ENCODE assay signal across 28 mouse cellular contexts in the genomic region with DNA sequence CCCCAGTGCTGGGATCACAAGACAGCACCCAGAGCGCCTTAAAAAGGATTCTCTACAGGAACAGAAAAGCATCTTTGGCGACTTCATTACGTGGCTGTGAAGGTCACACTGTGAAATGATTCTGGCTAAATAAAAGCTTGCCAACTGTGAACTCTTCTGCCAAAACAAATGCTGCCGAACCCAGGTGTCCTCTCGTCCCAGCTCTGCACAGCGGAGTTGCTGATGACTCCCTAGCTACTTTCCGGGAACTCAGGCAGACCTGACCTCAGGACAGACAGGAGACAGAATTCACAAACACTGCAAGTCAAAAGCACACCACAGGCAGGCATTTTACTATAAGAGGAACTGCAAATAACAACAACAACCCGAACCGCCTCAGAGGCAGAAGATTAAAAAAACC. TPM values are rescaled to one million over a fixed set of nuclear protein-coding genes. Genes with fewer than 3 reads are reported as not detected.
A peak's percentile ranks its signal among the peaks of the same experiment; 100 is the strongest.
DNase-seq lines count a peak whose midpoint lies in the region; ATAC-seq and TF ChIP-seq lines count a peak whose summit lies in the region.
"Had no signal": no experiment of that assay in that cellular context is flagged by ENCODE, and none has a peak within 500 bp of the region (broad histone marks: within the 10 kb centered on the region; RNA-seq: fewer than 3 reads in every experiment).

No protein-coding gene starts in this region.

- ATAC-seq in kidney, embryonic 14.5 days (ENCODE audit: low FRiP score, low TSS enrichment): no peak
- ATAC-seq in liver, embryonic 16.5 days (ENCODE audit: low read depth): no peak
- no peak for ATAC-seq in liver, embryonic 12.5 days
- ATAC-seq: forebrain, embryonic 15.5 days; midbrain, embryonic 13.5 days had no signal

- peak; percentile 23 for DNase-seq in gastrocnemius, adult 2 months
- no peak for DNase-seq in gastrocnemius, adult 18-20 months (ENCODE audit: low spot score)
- no peak for DNase-seq in kidney, adult 2 months
- DNase-seq in left cerebral cortex, adult 8-10 months (ENCODE audit: low spot score in 2 of 2): no peak
- DNase-seq: adrenal gland, adult 8-10 months; cerebellum, adult 9-10 months; cerebellum, postnatal 36 days; heart, postnatal 14 days; lung, adult 2 months; lung, postnatal 10 days; right cerebral cortex, postnatal 4 days; thymus, adult 18-20 months; thymus, postnatal 25 days had no signal

- TF ChIP-seq POLR2A in kidney, adult 2 months (IDR thresholded peaks at IDR 0.05; ENCODE audit: low read depth, low read length): no peak

- H3K9ac ChIP-seq in kidney, embryonic 14.5 days (ENCODE audit: low read depth, low read length): no peak overlapping the region
- H3K9ac ChIP-seq in liver, embryonic 16.5 days (ENCODE audit: low read depth, low read length): no peak overlapping the region
- H3K9ac ChIP-seq in liver, embryonic 12.5 days: no peak overlapping the region
- H3K9ac ChIP-seq: embryonic facial prominence, embryonic 12.5 days; forebrain, embryonic 15.5 days; limb, embryonic 15.5 days; midbrain, embryonic 13.5 days; neural tube, embryonic 13.5 days; stomach, embryonic 15.5 days had no signal

- H3K4me3 ChIP-seq in gastrocnemius, adult 2 months: peak overlapping the region; percentile 71
- H3K4me3 ChIP-seq in kidney, adult 2 months (ENCODE audit: insufficient read depth, low read depth, low read length): 0 out of 2 replicates have a peak overlapping the region, but pooled peaks have one; percentile 1
- no peak overlapping the region for H3K4me3 ChIP-seq in kidney, embryonic 14.5 days (ENCODE audit: low read length)
- H3K4me3 ChIP-seq in liver, embryonic 16.5 days (ENCODE audit: low read depth, low read length): peak overlapping the region; percentile 18
- no peak overlapping the region for H3K4me3 ChIP-seq in liver, embryonic 12.5 days
- H3K4me3 ChIP-seq: embryonic facial prominence, embryonic 12.5 days; forebrain, embryonic 10.5 days; forebrain, embryonic 15.5 days; hindbrain, embryonic 10.5 days; layer of hippocampus, adult 2 months; left cerebral cortex, adult 2 months; limb, embryonic 15.5 days; midbrain, embryonic 13.5 days; neural tube, embryonic 13.5 days; stomach, embryonic 15.5 days had no signal

- WGBS in kidney, adult 2 months: 66% methylated on average over 9 of the region's 9 CpGs
- 95% methylated on average over 9 of the region's 9 CpGs for WGBS in kidney, embryonic 14.5 days
- WGBS in liver, embryonic 16.5 days (ENCODE audit: insufficient replicate concordance): 81% methylated on average over 9 of the region's 9 CpGs
- WGBS in liver, embryonic 12.5 days (ENCODE audit: insufficient replicate concordance): 87% methylated on average over 9 of the region's 9 CpGs

- H3K36me3 ChIP-seq in kidney, adult 2 months (ENCODE audit: control insufficient read depth, insufficient read depth, low read length): peaks cover 4% of the 10 kb centered on the region
- peaks cover 56% of the 10 kb centered on the region for H3K36me3 ChIP-seq in kidney, embryonic 14.5 days (ENCODE audit: control insufficient read depth, insufficient read depth, low read length)
- H3K36me3 ChIP-seq in liver, embryonic 16.5 days (ENCODE audit: control insufficient read depth, insufficient read depth): peaks cover 11% of the 10 kb centered on the region
- peaks cover 86% of the 10 kb centered on the region for H3K36me3 ChIP-seq in liver, embryonic 12.5 days

- peak overlapping the region; percentile 89 for H3K27ac ChIP-seq in gastrocnemius, adult 2 months
- peak overlapping the region; percentile 63; the same call in 1 of the 2 replicates for H3K27ac ChIP-seq in kidney, adult 2 months (ENCODE audit: insufficient read depth, low read depth, low read length)
- no peak overlapping the region for H3K27ac ChIP-seq in kidney, embryonic 14.5 days (ENCODE audit: low read depth, low read length)
- H3K27ac ChIP-seq in liver, embryonic 16.5 days (ENCODE audit: low read length): no peak overlapping the region
- no peak overlapping the region for H3K27ac ChIP-seq in liver, embryonic 12.5 days
- H3K27ac ChIP-seq: embryonic facial prominence, embryonic 12.5 days; forebrain, embryonic 10.5 days; forebrain, embryonic 15.5 days; layer of hippocampus, adult 2 months; left cerebral cortex, adult 2 months; limb, embryonic 15.5 days; macrophage; midbrain, embryonic 13.5 days; neural tube, embryonic 13.5 days had no signal

- no peaks in the 10 kb centered on the region; the same call in 1 of the 2 replicates for H3K4me1 ChIP-seq in kidney, adult 2 months (ENCODE audit: control insufficient read depth, insufficient read depth, low read length)
- no peaks in the 10 kb centered on the region for H3K4me1 ChIP-seq in kidney, embryonic 14.5 days (ENCODE audit: control insufficient read depth, insufficient read depth, low read length)
- H3K4me1 ChIP-seq in liver, embryonic 16.5 days (ENCODE audit: control insufficient read depth, low read depth, low read length): no peaks in the 10 kb centered on the region
- peaks cover 10% of the 10 kb centered on the region for H3K4me1 ChIP-seq in liver, embryonic 12.5 days
- H3K4me1 ChIP-seq: embryonic facial prominence, embryonic 12.5 days had no signal

- H3K27me3 ChIP-seq in kidney, adult 2 months (replicated peaks; ENCODE audit: control insufficient read depth, insufficient read depth, low read length): no peaks in the 10 kb centered on the region
- H3K27me3 ChIP-seq in kidney, embryonic 14.5 days (ENCODE audit: control insufficient read depth, insufficient read depth, low read length): no peaks in the 10 kb centered on the region
- H3K27me3 ChIP-seq in liver, embryonic 16.5 days (ENCODE audit: control insufficient read depth, insufficient read depth, low read depth, low read length): no peaks in the 10 kb centered on the region
- no peaks in the 10 kb centered on the region for H3K27me3 ChIP-seq in liver, embryonic 12.5 days (replicated peaks)
- H3K27me3 ChIP-seq: embryonic facial prominence, embryonic 12.5 days; forebrain, embryonic 15.5 days; limb, embryonic 15.5 days; midbrain, embryonic 13.5 days; neural tube, embryonic 13.5 days; stomach, embryonic 15.5 days had no signal

- H3K4me2 ChIP-seq in kidney, embryonic 14.5 days (replicated peaks; ENCODE audit: low read depth, low read length): no peak overlapping the region
- H3K4me2 ChIP-seq in liver, embryonic 16.5 days (ENCODE audit: low read depth, low read length): peak overlapping the region; percentile 1; the same call in 1 of the 2 replicates
- H3K4me2 ChIP-seq in liver, embryonic 12.5 days: no peak overlapping the region
- H3K4me2 ChIP-seq: embryonic facial prominence, embryonic 12.5 days; forebrain, embryonic 15.5 days; limb, embryonic 15.5 days; midbrain, embryonic 13.5 days; neural tube, embryonic 13.5 days; stomach, embryonic 15.5 days had no signal

- intact Hi-C loops in gastrocnemius, adult 2 months (cut with DNase I): loop anchor here (5.0 kb wide), 1 partner anchor 70 kb away; no protein-coding TSS in a partner anchor

- no peaks in the 10 kb centered on the region for H3K9me3 ChIP-seq in kidney, embryonic 14.5 days (ENCODE audit: control insufficient read depth, low read length)
- no peaks in the 10 kb centered on the region for H3K9me3 ChIP-seq in liver, embryonic 16.5 days (replicated peaks; ENCODE audit: control insufficient read depth, low read length)
- H3K9me3 ChIP-seq in liver, embryonic 12.5 days (replicated peaks): no peaks in the 10 kb centered on the region
- H3K9me3 ChIP-seq: embryonic facial prominence, embryonic 12.5 days; forebrain, embryonic 10.5 days; forebrain, embryonic 15.5 days; G1E; hindbrain, embryonic 10.5 days; limb, embryonic 15.5 days; midbrain, embryonic 13.5 days; neural tube, embryonic 13.5 days; stomach, embryonic 15.5 days had no signal

- TF ChIP-seq CTCF in gastrocnemius, adult 2 months (IDR thresholded peaks at IDR 0.05): no peak
- no peak for TF ChIP-seq CTCF in kidney, adult 2 months (conservative IDR thresholded peaks at IDR 0.05; ENCODE audit: insufficient read depth, insufficient read length, low read depth, low read length)

RNA-seq across cellular contexts. Expression of a gene that starts 8.5 kb away (rescaled TPM):
- 100 to 1,000 TPM in 1 of 2 experiments, 10 to 100 TPM in 1; 75.0 to 107 TPM for total RNA-seq in gastrocnemius, adult 2 months (2021)
- total RNA-seq in gastrocnemius, adult 18-20 months (2021): 10 to 100 TPM; 80.7 to 85.5 TPM
- polyA plus RNA-seq in kidney, adult 2 months (2012; rRNA removed): 10.2 and 19.6 TPM in 2 replicates
- polyA plus RNA-seq in kidney, embryonic 14.5 days (2014; fragmentation: Nextera tagmentation; extraction: Ambion mirVana): 237 and 312 TPM in 2 replicates
- polyA plus RNA-seq in liver, embryonic 16.5 days (2015; fragmentation: Nextera tagmentation; extraction: Ambion mirVana): 85.2 and 86.2 TPM in 2 replicates
- polyA plus RNA-seq in liver, embryonic 12.5 days (2016; fragmentation: Nextera tagmentation; extraction: Ambion mirVana): 127 and 135 TPM in 2 replicates
- 10 to 100 TPM; 53.7 to 60.5 (median 56.5) TPM for total RNA-seq in left cerebral cortex, adult 8-10 months (2022)

Comparison
In these comparisons a context has a peak if more than half of its experiments do, and no peak if none do; other contexts are left out.
1. H3K27ac ChIP-seq: peak in gastrocnemius, adult 2 months (single experiment) and kidney, adult 2 months (single experiment); none in kidney, embryonic 14.5 days (single experiment), liver, embryonic 16.5 days (single experiment) and liver, embryonic 12.5 days (single experiment).
2. H3K4me3 ChIP-seq: peak in gastrocnemius, adult 2 months (single experiment), kidney, adult 2 months (single experiment) and liver, embryonic 16.5 days (single experiment); none in kidney, embryonic 14.5 days (single experiment) and liver, embryonic 12.5 days (single experiment).